Mouse (Mus musculus): Measurements from ENCODE around the gene Akap7.

DNA sequence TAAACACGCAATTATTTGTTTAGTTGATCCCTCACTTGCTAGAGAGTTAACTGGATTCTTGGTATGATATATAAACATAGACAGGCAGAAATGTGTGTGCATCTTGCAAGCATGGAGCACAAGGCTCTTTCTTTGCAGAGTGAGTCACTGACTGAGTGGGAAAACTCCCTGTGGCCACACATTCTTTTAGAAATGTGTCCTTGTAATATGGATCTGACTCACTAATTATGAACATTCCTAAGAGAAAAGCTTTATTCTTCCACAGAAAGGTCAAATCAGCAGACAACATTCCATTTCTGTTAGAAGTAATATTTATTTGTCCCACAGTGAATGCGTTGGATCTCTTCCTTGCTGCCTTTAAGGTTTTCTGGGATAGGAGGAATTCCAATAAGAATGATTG, 35.9 kb downstream of the Akap7 start:
- no peak for TF ChIP-seq GATA1 (IDR thresholded peaks at IDR 0.05; ENCODE audit: borderline replicate concordance, low read length)
- TF ChIP-seq FLI1 (IDR thresholded peaks at IDR 0.05; ENCODE audit: low read length): no peak
